Mouse (Mus musculus) limb, embryonic 15.5 days (tissue): Measurements from ENCODE around the gene Pgc. TPM values are rescaled to one million over a fixed set of nuclear protein-coding genes. Genes with fewer than 3 reads are reported as not detected.

ENCODE experiments used
- ATAC-seq: fragments of 200-750 bp; cut with Nextera tagmentation; 2 replicates; pipeline ENCODE4 v1.8.0; 2017; ENCODE audit warnings: low read depth, moderate TSS enrichment; ENCODE audit not compliant: insufficient number of reproducible peaks, low FRiP score, low TSS enrichment
- H3K27ac ChIP-seq: fragments of 300-500 bp; sonication (generic); 2 replicates; pipeline ENCODE4 v1.5.1; 2015; ENCODE audit warnings: moderate library complexity, mild to moderate bottlenecking, inconsistent platforms
- H3K27me3 ChIP-seq: fragments of 300-500 bp; sonication (generic); 2 replicates; pipeline ENCODE4 v1.6.1; 2015; ENCODE audit warnings: inconsistent platforms
- H3K36me3 ChIP-seq: fragments of 300-500 bp; sonication (generic); 2 replicates; pipeline ENCODE4 v1.6.1; 2015; ENCODE audit warnings: inconsistent platforms
- H3K4me1 ChIP-seq: fragments of 300-500 bp; sonication (generic); 2 replicates; pipeline ENCODE4 v1.6.1; 2015; ENCODE audit warnings: inconsistent platforms
- H3K4me2 ChIP-seq: fragments of 300-500 bp; sonication (generic); 2 replicates; pipeline ENCODE4 v1.6.1; 2015; ENCODE audit warnings: mild to moderate bottlenecking, inconsistent platforms
- H3K4me3 ChIP-seq: fragments of 300-500 bp; sonication (generic); 2 replicates; pipeline ENCODE4 v1.5.1; 2015; ENCODE audit warnings: mild to moderate bottlenecking, inconsistent platforms
- H3K9ac ChIP-seq: fragments of 300-500 bp; sonication (generic); 2 replicates; pipeline ENCODE4 v1.6.1; 2015; ENCODE audit warnings: inconsistent platforms
- H3K9me3 ChIP-seq: fragments of 300-500 bp; sonication (generic); 2 replicates; pipeline ENCODE4 v1.6.1; 2016; ENCODE audit warnings: inconsistent platforms
- whole genome bisulfite sequencing: fragments of 180-500 bp; shearing (Covaris S2); methylation state at CpG from one replicate; pipeline ENCODE4 v1.1.7; 2015; 5-methylcytosine and 5-hydroxymethylcytosine counted together
- polyA plus RNA-seq: library from polyadenylated mRNA; unstranded; fragments of >200 nt; fragmentation: Nextera tagmentation; extraction: Ambion mirVana; gene quantifications from 2 replicates; pipeline ENCODE4 v1.2.1, GENCODE M21; 2015

Pgc gene
- polyA plus RNA-seq, 1 experiment from 2014 or later = 0.10 TPM

GRCm38 (mm10) chr17:47694503-47695336 lies 31.9 kb upstream of the Pgc start, which contains the start of gene Prickle4:
Gene Prickle4 (minus strand): TSS chr17:47694736.
- H3K9me3 ChIP-seq = no peaks in the 10 kb centered on the region
- H3K4me3 ChIP-seq = peak within 1 kb of the TSS; percentile 80
- peak within 1 kb of the TSS; percentile 87 for H3K4me2 ChIP-seq
- H3K27me3 ChIP-seq = no peaks in the 10 kb centered on the region
- H3K36me3 ChIP-seq = peaks cover 12% of the 10 kb centered on the region
- under 1% methylated on average over 75 of the region's 82 CpGs for WGBS
- H3K4me1 ChIP-seq = peaks cover 16% of the 10 kb centered on the region
- peak within 1 kb of the TSS; percentile 76 for H3K27ac ChIP-seq
- peak; percentile 91 for ATAC-seq
- peak within 1 kb of the TSS; percentile 83 for H3K9ac ChIP-seq

GRCm38 (mm10) chr17:47695337-47695710 lies 31.3 kb upstream of the Pgc start:
- H3K9me3 ChIP-seq = no peaks in the 10 kb centered on the region
- H3K4me3 ChIP-seq = peak overlapping the region; percentile 80
- ATAC-seq = 0 out of 2 replicates have a peak, but pooled peaks have one; percentile 0
- H3K36me3 ChIP-seq = peaks cover 18% of the 10 kb centered on the region
- under 1% methylated on average over 22 of the region's 23 CpGs for whole genome bisulfite sequencing
- H3K9ac ChIP-seq = peak overlapping the region; percentile 83
- no peaks in the 10 kb centered on the region for H3K27me3 ChIP-seq
- peak overlapping the region; percentile 87 for H3K4me2 ChIP-seq
- H3K27ac ChIP-seq = peak overlapping the region; percentile 76
- H3K4me1 ChIP-seq = peaks cover 13% of the 10 kb centered on the region

GRCm38 (mm10) chr17:47698156-47698555 lies 28.5 kb upstream of the Pgc start:
- H3K4me2 ChIP-seq = no peak overlapping the region
- ATAC-seq = no peak
- H3K4me3 ChIP-seq = no peak overlapping the region
- H3K4me1 ChIP-seq = peaks cover 23% of the 10 kb centered on the region
- H3K36me3 ChIP-seq = peaks cover 42% of the 10 kb centered on the region
- no peaks in the 10 kb centered on the region for H3K9me3 ChIP-seq
- H3K27me3 ChIP-seq = peaks cover 10% of the 10 kb centered on the region
- H3K9ac ChIP-seq = no peak overlapping the region
- 92% methylated on average over 10 of the region's 10 CpGs for WGBS
- H3K27ac ChIP-seq = no peak overlapping the region

GRCm38 (mm10) chr17:47699055-47699454 lies 27.6 kb upstream of the Pgc start:
- peaks cover 46% of the 10 kb centered on the region for H3K36me3 ChIP-seq
- no peak for ATAC-seq
- peaks cover 11% of the 10 kb centered on the region for H3K27me3 ChIP-seq
- H3K4me2 ChIP-seq = no peak overlapping the region
- H3K9ac ChIP-seq = no peak overlapping the region
- WGBS = 76% methylated on average over 2 of the region's 2 CpGs
- peaks cover 26% of the 10 kb centered on the region for H3K4me1 ChIP-seq
- H3K27ac ChIP-seq = no peak overlapping the region
- no peak overlapping the region for H3K4me3 ChIP-seq
- H3K9me3 ChIP-seq = no peaks in the 10 kb centered on the region

- Histone ChIP-seq H3K4me3 (no peak overlapping the region), H3K9me3 (no peaks in the 10 kb centered on the region), H3K9ac (no peak overlapping the region), H3K27ac (no peak overlapping the region), H3K27me3 (peaks cover 11% of the 10 kb centered on the region), H3K36me3 (peaks cover 52% of the 10 kb centered on the region), H3K4me2 (no peak overlapping the region), H3K4me1 (peaks cover 16% of the 10 kb centered on the region)
- no peak for ATAC-seq
- 80% methylated on average over 9 of the region's 9 CpGs for WGBS
Measured at GRCm38 (mm10) chr17:47701793-47702192, 24.8 kb upstream of the Pgc start.

GRCm38 (mm10) chr17:47702548-47703345 lies 23.9 kb upstream of the Pgc start:
- WGBS = 34% methylated on average over 28 of the region's 28 CpGs
- Histone ChIP-seq H3K27me3 (peaks cover 11% of the 10 kb centered on the region), H3K4me3 (no peak overlapping the region), H3K27ac (no peak overlapping the region), H3K36me3 (peaks cover 52% of the 10 kb centered on the region), H3K9ac (no peak overlapping the region), H3K4me1 (peaks cover 17% of the 10 kb centered on the region), H3K4me2 (0 out of 2 replicates have a peak overlapping the region, but pooled peaks have one; percentile 10), H3K9me3 (no peaks in the 10 kb centered on the region)
- ATAC-seq = no peak

- Histone ChIP-seq H3K4me1 (peaks cover 17% of the 10 kb centered on the region), H3K9me3 (no peaks in the 10 kb centered on the region), H3K4me2 (no peak overlapping the region), H3K36me3 (peaks cover 48% of the 10 kb centered on the region), H3K27ac (no peak overlapping the region), H3K4me3 (no peak overlapping the region), H3K9ac (no peak overlapping the region), H3K27me3 (peaks cover 11% of the 10 kb centered on the region)
- WGBS = 35% methylated on average over 20 of the region's 20 CpGs
- no peak for ATAC-seq
Measured at GRCm38 (mm10) chr17:47703556-47703955, 23.1 kb upstream of the Pgc start.

GRCm38 (mm10) chr17:47704692-47705091 lies 21.9 kb upstream of the Pgc start:
- H3K27me3 ChIP-seq = peaks cover 11% of the 10 kb centered on the region
- H3K27ac ChIP-seq = no peak overlapping the region
- no peak overlapping the region for H3K4me3 ChIP-seq
- H3K9me3 ChIP-seq = no peaks in the 10 kb centered on the region
- H3K36me3 ChIP-seq = peaks cover 40% of the 10 kb centered on the region
- no peak for ATAC-seq
- 76% methylated on average over 4 of the region's 4 CpGs for WGBS
- H3K4me2 ChIP-seq = no peak overlapping the region
- no peak overlapping the region for H3K9ac ChIP-seq
- peaks cover 17% of the 10 kb centered on the region for H3K4me1 ChIP-seq

- Histone ChIP-seq H3K27ac (no peak overlapping the region), H3K9ac (no peak overlapping the region), H3K27me3 (peaks cover 11% of the 10 kb centered on the region), H3K36me3 (peaks cover 28% of the 10 kb centered on the region), H3K4me2 (no peak overlapping the region), H3K4me1 (peaks cover 17% of the 10 kb centered on the region), H3K4me3 (no peak overlapping the region), H3K9me3 (no peaks in the 10 kb centered on the region)
- ATAC-seq = no peak
- WGBS = 50% methylated on average over 1 of the region's 1 CpGs
Measured at GRCm38 (mm10) chr17:47706196-47706595, 20.4 kb upstream of the Pgc start.

GRCm38 (mm10) chr17:47707961-47708360 lies 18.7 kb upstream of the Pgc start:
- no peaks in the 10 kb centered on the region for H3K9me3 ChIP-seq
- peaks cover 3% of the 10 kb centered on the region for H3K27me3 ChIP-seq
- WGBS = 83% methylated on average over 3 of the region's 3 CpGs
- H3K4me1 ChIP-seq = peaks cover 9% of the 10 kb centered on the region
- peaks cover 11% of the 10 kb centered on the region for H3K36me3 ChIP-seq
- no peak overlapping the region for H3K9ac ChIP-seq
- ATAC-seq = no peak
- no peak overlapping the region for H3K4me3 ChIP-seq
- H3K4me2 ChIP-seq = no peak overlapping the region
- H3K27ac ChIP-seq = no peak overlapping the region

GRCm38 (mm10) chr17:47708972-47709371 lies 17.7 kb upstream of the Pgc start:
- WGBS = 74% methylated on average over 4 of the region's 4 CpGs
- Histone ChIP-seq H3K9me3 (no peaks in the 10 kb centered on the region), H3K36me3 (peaks cover 5% of the 10 kb centered on the region; the same call in 1 of the 2 replicates), H3K27me3 (no peaks in the 10 kb centered on the region), H3K9ac (no peak overlapping the region), H3K4me1 (0 out of 2 replicates have a peak, but pooled peaks cover 3% of the 10 kb centered on the region), H3K4me3 (no peak overlapping the region), H3K27ac (no peak overlapping the region), H3K4me2 (no peak overlapping the region)
- no peak for ATAC-seq

- H3K9me3 ChIP-seq = no peaks in the 10 kb centered on the region
- 65% methylated on average over 3 of the region's 3 CpGs for WGBS
- no peak for ATAC-seq
- no peaks in the 10 kb centered on the region for H3K27me3 ChIP-seq
- no peak overlapping the region for H3K4me2 ChIP-seq
- no peak overlapping the region for H3K27ac ChIP-seq
- no peak overlapping the region for H3K9ac ChIP-seq
- 0 out of 2 replicates have a peak, but pooled peaks cover under 1% of the 10 kb centered on the region for H3K36me3 ChIP-seq
- no peak overlapping the region for H3K4me3 ChIP-seq
- H3K4me1 ChIP-seq = 0 out of 2 replicates have a peak, but pooled peaks cover 3% of the 10 kb centered on the region
Measured at GRCm38 (mm10) chr17:47710036-47710435, 16.6 kb upstream of the Pgc start.
